Mouse (Mus musculus) erythroblast, embryonic 14.5 days (primary cell): ENCODE data around the gene Rbfox3.

Source experiments
- GATA1 ChIP-seq: IDR thresholded peaks from 2 replicates; pipeline ENCODE4 v1.6.1; 2012; ENCODE audit warnings: low read length, inconsistent platforms, mixed read lengths
- TAL1 ChIP-seq: IDR thresholded peaks from 3 replicates; pipeline ENCODE4 v1.6.1; 2012; ENCODE audit warnings: low read length, inconsistent platforms, mixed read lengths

- TF ChIP-seq GATA1 (no peak), TAL1 (no peak)
Measured at GRCm38 (mm10) chr11:118470234-118470966, 441.0 kb downstream of the Rbfox3 start.
